Mouse (Mus musculus) stomach, embryonic 16.5 days (tissue): Measurements from ENCODE around the gene Fhl3. TPM values are rescaled to one million over a fixed set of nuclear protein-coding genes. Genes with fewer than 3 reads are reported as not detected.

ENCODE experiments used
- ATAC-seq: fragments of 200-750 bp; cut with Nextera tagmentation; 2 replicates; pipeline ENCODE4 v1.8.0; 2017; ENCODE audit warnings: moderate number of reproducible peaks, moderate TSS enrichment; ENCODE audit not compliant: insufficient read depth, low FRiP score
- H3K27ac ChIP-seq: fragments of 300-500 bp; sonication (generic); 2 replicates; pipeline ENCODE4 v1.5.1; 2014; ENCODE audit warnings: low read length
- H3K27me3 ChIP-seq: fragments of 300-500 bp; sonication (generic); 2 replicates; pipeline ENCODE4 v1.6.1; 2014; ENCODE audit warnings: low read length, control low read depth, mixed read lengths; ENCODE audit not compliant: control insufficient read depth, insufficient read depth
- H3K36me3 ChIP-seq: fragments of 300-500 bp; sonication (generic); 2 replicates; pipeline ENCODE4 v1.6.1; 2014; ENCODE audit warnings: low read length; ENCODE audit not compliant: control insufficient read depth, insufficient read depth
- H3K4me1 ChIP-seq: fragments of 300-500 bp; sonication (generic); 2 replicates; pipeline ENCODE4 v1.6.1; 2014; ENCODE audit warnings: low read length, control low read depth, mixed read lengths; ENCODE audit not compliant: control insufficient read depth, insufficient read depth
- H3K4me2 ChIP-seq: fragments of 300-500 bp; sonication (generic); 2 replicates; pipeline ENCODE4 v1.6.1; 2014; ENCODE audit warnings: low read depth, low read length, mixed read lengths
- H3K4me3 ChIP-seq: fragments of 300-500 bp; sonication (generic); replicated peaks from 2 replicates; pipeline ENCODE4 v1.5.1; 2014; ENCODE audit warnings: mild to moderate bottlenecking, low read length
- H3K9ac ChIP-seq: fragments of 300-500 bp; sonication (generic); 2 replicates; pipeline ENCODE4 v1.6.1; 2014; ENCODE audit warnings: low read length
- H3K9me3 ChIP-seq: fragments of 300-500 bp; sonication (generic); replicated peaks from 2 replicates; pipeline ENCODE4 v1.6.1; 2016; ENCODE audit warnings: low read length, control low read depth; ENCODE audit not compliant: control insufficient read depth
- WGBS: fragments of 180-500 bp; shearing (Covaris S2); extraction: QIAGEN DNeasy Blood & Tissue Kit; methylation state at CpG from one replicate; pipeline ENCODE4 v1.1.7; 2014; 5-methylcytosine and 5-hydroxymethylcytosine counted together
- polyA plus RNA-seq: library from polyadenylated mRNA; unstranded; fragments of >200 nt; fragmentation: Nextera tagmentation; extraction: Ambion mirVana; gene quantifications from 2 replicates; pipeline ENCODE4 v1.2.1, GENCODE M21; 2015

The Fhl3 gene
- polyA plus RNA-seq, 1 experiment from 2014 or later = 10.8 TPM

GRCm38 (mm10) chr4:124692416-124692861 is 8.1 kb upstream of the Fhl3 start:
- peak overlapping the region; percentile 87 for H3K27ac ChIP-seq
- H3K36me3 ChIP-seq = no peaks in the 10 kb centered on the region
- peak overlapping the region; percentile 88 for H3K4me3 ChIP-seq
- ATAC-seq = peak; percentile 44
- H3K9me3 ChIP-seq = no peaks in the 10 kb centered on the region
- H3K4me2 ChIP-seq = peak overlapping the region; percentile 90
- no peaks in the 10 kb centered on the region for H3K27me3 ChIP-seq
- peaks cover 24% of the 10 kb centered on the region for H3K4me1 ChIP-seq
- H3K9ac ChIP-seq = peak overlapping the region; percentile 96
- WGBS = 56% methylated on average over 3 of the region's 3 CpGs

- Histone ChIP-seq H3K27me3 (no peaks in the 10 kb centered on the region), H3K9me3 (no peaks in the 10 kb centered on the region), H3K36me3 (no peaks in the 10 kb centered on the region), H3K9ac (peak within 1 kb of the TSS; percentile 96), H3K4me1 (peaks cover 24% of the 10 kb centered on the region), H3K27ac (peak within 1 kb of the TSS; percentile 87), H3K4me3 (peak within 1 kb of the TSS; percentile 88), H3K4me2 (peak within 1 kb of the TSS; percentile 90)
- under 1% methylated on average over 43 of the region's 43 CpGs for WGBS
- peak; percentile 91 for ATAC-seq
Observed at GRCm38 (mm10) chr4:124693135-124693894, 7.2 kb upstream of the Fhl3 start, which contains the start of gene Utp11. TSS of gene Utp11 (minus strand) at chr4:124693600.

GRCm38 (mm10) chr4:124694572-124694971 is 5.9 kb upstream of the Fhl3 start:
- no peak overlapping the region for H3K9ac ChIP-seq
- no peaks in the 10 kb centered on the region for H3K9me3 ChIP-seq
- no peaks in the 10 kb centered on the region for H3K36me3 ChIP-seq
- H3K27me3 ChIP-seq = no peaks in the 10 kb centered on the region
- ATAC-seq = no peak
- 78% methylated on average over 2 of the region's 2 CpGs for WGBS
- H3K4me2 ChIP-seq = no peak overlapping the region
- H3K4me3 ChIP-seq = no peak overlapping the region
- peaks cover 26% of the 10 kb centered on the region for H3K4me1 ChIP-seq
- H3K27ac ChIP-seq = no peak overlapping the region

- 0 out of 2 replicates have a peak overlapping the region, but pooled peaks have one; percentile 6 for H3K9ac ChIP-seq
- no peak for ATAC-seq
- H3K9me3 ChIP-seq = no peaks in the 10 kb centered on the region
- no peaks in the 10 kb centered on the region for H3K36me3 ChIP-seq
- WGBS = 14% methylated on average over 18 of the region's 18 CpGs
- peaks cover 27% of the 10 kb centered on the region for H3K4me1 ChIP-seq
- H3K4me3 ChIP-seq = peak overlapping the region; percentile 9
- H3K4me2 ChIP-seq = peak overlapping the region; percentile 17
- H3K27me3 ChIP-seq = no peaks in the 10 kb centered on the region
- H3K27ac ChIP-seq = peak overlapping the region; percentile 30; the same call in 1 of the 2 replicates
Observed at GRCm38 (mm10) chr4:124695786-124696516, 4.5 kb upstream of the Fhl3 start.

- H3K36me3 ChIP-seq = no peaks in the 10 kb centered on the region
- no peaks in the 10 kb centered on the region for H3K27me3 ChIP-seq
- peak overlapping the region; percentile 82 for H3K4me2 ChIP-seq
- peaks cover 31% of the 10 kb centered on the region for H3K4me1 ChIP-seq
- peak overlapping the region; percentile 92 for H3K4me3 ChIP-seq
- H3K27ac ChIP-seq = peak overlapping the region; percentile 95
- no peak for ATAC-seq
- WGBS = 24% methylated on average over 6 of the region's 6 CpGs
- H3K9me3 ChIP-seq = no peaks in the 10 kb centered on the region
- H3K9ac ChIP-seq = peak overlapping the region; percentile 97
Observed at GRCm38 (mm10) chr4:124699791-124700190, 710 bp upstream of the Fhl3 start.

GRCm38 (mm10) chr4:124701052-124701845 is 748 bp downstream of the Fhl3 start:
- H3K4me1 ChIP-seq = peaks cover 39% of the 10 kb centered on the region
- 0 out of 2 replicates have a peak, but pooled peaks cover 4% of the 10 kb centered on the region for H3K36me3 ChIP-seq
- H3K4me3 ChIP-seq = peak overlapping the region; percentile 92
- peak overlapping the region; percentile 97 for H3K9ac ChIP-seq
- H3K27ac ChIP-seq = peak overlapping the region; percentile 95
- H3K9me3 ChIP-seq = no peaks in the 10 kb centered on the region
- H3K27me3 ChIP-seq = no peaks in the 10 kb centered on the region
- peak overlapping the region; percentile 82 for H3K4me2 ChIP-seq
- ATAC-seq = 0 out of 2 replicates have a peak, but pooled peaks have one; percentile 2
- 6% methylated on average over 22 of the region's 22 CpGs for WGBS

- no peaks in the 10 kb centered on the region for H3K9me3 ChIP-seq
- peak overlapping the region; percentile 97 for H3K9ac ChIP-seq
- H3K27me3 ChIP-seq = no peaks in the 10 kb centered on the region
- peak overlapping the region; percentile 95 for H3K27ac ChIP-seq
- 25% methylated on average over 5 of the region's 5 CpGs for WGBS
- H3K4me3 ChIP-seq = peak overlapping the region; percentile 92
- no peak for ATAC-seq
- H3K4me2 ChIP-seq = peak overlapping the region; percentile 82
- peaks cover 39% of the 10 kb centered on the region for H3K4me1 ChIP-seq
- H3K36me3 ChIP-seq = 0 out of 2 replicates have a peak, but pooled peaks cover 4% of the 10 kb centered on the region
Observed at GRCm38 (mm10) chr4:124701916-124702315, 1.4 kb downstream of the Fhl3 start.

GRCm38 (mm10) chr4:124703406-124703805 is 2.9 kb downstream of the Fhl3 start:
- Histone ChIP-seq H3K27ac (peak overlapping the region; percentile 91), H3K9me3 (no peaks in the 10 kb centered on the region), H3K27me3 (no peaks in the 10 kb centered on the region), H3K4me1 (peaks cover 39% of the 10 kb centered on the region), H3K9ac (peak overlapping the region; percentile 71), H3K4me3 (peak overlapping the region; percentile 9), H3K36me3 (0 out of 2 replicates have a peak, but pooled peaks cover 4% of the 10 kb centered on the region), H3K4me2 (peak overlapping the region; percentile 36)
- no peak for ATAC-seq
- WGBS = 16% methylated on average over 2 of the region's 2 CpGs
